Mouse (Mus musculus): Measurements from ENCODE around the gene Tsku. TPM values are rescaled to one million over a fixed set of nuclear protein-coding genes. Genes with fewer than 3 reads are reported as not detected.

The Tsku gene
- polyA plus RNA-seq, 1 experiment = 1.7 TPM

DNA sequence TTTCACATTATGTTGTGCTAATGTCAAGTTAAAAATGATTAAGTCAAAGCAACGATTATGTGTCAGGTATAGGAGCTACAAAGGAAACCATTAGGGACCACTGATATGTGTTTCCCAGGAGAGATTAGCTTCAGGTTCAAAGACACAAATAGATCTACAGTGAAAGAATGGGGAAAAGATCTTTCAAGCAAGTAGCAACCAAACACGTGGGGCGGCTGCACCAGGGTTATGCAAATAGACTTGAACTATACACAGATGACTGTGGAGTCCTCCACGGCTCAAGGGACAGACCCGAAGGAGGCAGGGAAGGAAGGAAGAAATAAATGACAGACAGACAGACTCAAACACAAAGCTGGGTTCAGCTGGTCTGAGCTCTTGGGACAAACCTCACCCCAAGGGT, 16.1 kb upstream of the Tsku start:
- TF ChIP-seq POLR2A (IDR thresholded peaks at IDR 0.05; ENCODE audit: borderline replicate concordance, insufficient read depth, low read length) = no peak
- no peak for TF ChIP-seq CTCF (IDR thresholded peaks at IDR 0.05; ENCODE audit: borderline replicate concordance, insufficient read depth, low read depth, low read length)
- DNase-seq = no peak
- H3K4me3 ChIP-seq (replicated peaks; ENCODE audit: insufficient read depth, low read depth, low read length) = no peak overlapping the region
- H3K27me3 ChIP-seq (ENCODE audit: control insufficient read depth, insufficient read depth, low read length) = no peaks in the 10 kb centered on the region
- 68% methylated on average over 5 of the region's 5 CpGs for WGBS
- H3K4me1 ChIP-seq (ENCODE audit: control insufficient read depth, insufficient read depth, low read length) = no peaks in the 10 kb centered on the region
- H3K27ac ChIP-seq (ENCODE audit: insufficient read depth, low read length) = no peak overlapping the region

GRCm38 (mm10) chr7:98371161-98371560, 10.0 kb upstream of the Tsku start:
- H3K4me3 ChIP-seq (replicated peaks; ENCODE audit: insufficient read depth, low read depth, low read length) = no peak overlapping the region
- no peaks in the 10 kb centered on the region for H3K27me3 ChIP-seq (ENCODE audit: control insufficient read depth, insufficient read depth, low read length)
- 47% methylated on average over 4 of the region's 4 CpGs for WGBS
- H3K4me1 ChIP-seq (ENCODE audit: control insufficient read depth, insufficient read depth, low read length) = no peaks in the 10 kb centered on the region
- no peak for DNase-seq
- H3K27ac ChIP-seq (ENCODE audit: insufficient read depth, low read length) = no peak overlapping the region
- TF ChIP-seq POLR2A (IDR thresholded peaks at IDR 0.05; ENCODE audit: borderline replicate concordance, insufficient read depth, low read length) = no peak
- TF ChIP-seq CTCF (IDR thresholded peaks at IDR 0.05; ENCODE audit: borderline replicate concordance, insufficient read depth, low read depth, low read length) = no peak

GRCm38 (mm10) chr7:98369762-98370369, 8.7 kb upstream of the Tsku start:
- Histone ChIP-seq H3K4me1 (ENCODE audit: control insufficient read depth, insufficient read depth, low read length) (no peaks in the 10 kb centered on the region), H3K4me3 (replicated peaks; ENCODE audit: insufficient read depth, low read depth, low read length) (no peak overlapping the region), H3K27ac (ENCODE audit: insufficient read depth, low read length) (no peak overlapping the region), H3K27me3 (ENCODE audit: control insufficient read depth, insufficient read depth, low read length) (no peaks in the 10 kb centered on the region)
- no peak for DNase-seq
- 79% methylated on average over 10 of the region's 10 CpGs for WGBS
- TF ChIP-seq CTCF (IDR thresholded peaks at IDR 0.05; ENCODE audit: borderline replicate concordance, insufficient read depth, low read depth, low read length) (no peak), POLR2A (IDR thresholded peaks at IDR 0.05; ENCODE audit: borderline replicate concordance, insufficient read depth, low read length) (no peak)

DNA sequence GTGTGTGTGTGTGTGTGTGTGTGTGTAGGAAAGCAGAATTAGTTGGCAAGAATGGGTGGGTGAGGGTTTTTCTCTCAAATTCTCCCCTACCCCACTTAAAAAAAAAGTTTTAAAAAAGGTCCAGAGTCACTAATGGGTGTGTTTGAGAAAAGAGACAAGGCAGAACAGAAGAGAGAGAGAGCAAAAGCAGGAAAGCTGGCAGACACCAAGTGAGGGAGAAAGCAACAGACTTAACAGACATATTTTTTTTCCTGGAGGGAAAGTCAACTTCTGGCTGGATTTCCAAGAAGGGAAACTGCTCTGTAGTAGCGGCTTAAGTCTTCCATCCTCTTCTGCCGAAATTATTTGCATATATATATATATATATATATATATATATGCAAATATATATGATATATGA, 534 bp upstream of the Tsku start:
- H3K27me3 ChIP-seq (ENCODE audit: control insufficient read depth, insufficient read depth, low read length) = no peaks in the 10 kb centered on the region
- peak overlapping the region; percentile 50 for H3K4me3 ChIP-seq (replicated peaks; ENCODE audit: insufficient read depth, low read depth, low read length)
- no peak overlapping the region for H3K27ac ChIP-seq (ENCODE audit: insufficient read depth, low read length)
- 48% methylated on average over 2 of the region's 2 CpGs for WGBS
- DNase-seq = no peak
- no peaks in the 10 kb centered on the region for H3K4me1 ChIP-seq (ENCODE audit: control insufficient read depth, insufficient read depth, low read length)
- TF ChIP-seq POLR2A (IDR thresholded peaks at IDR 0.05; ENCODE audit: borderline replicate concordance, insufficient read depth, low read length) (no peak), CTCF (IDR thresholded peaks at IDR 0.05; ENCODE audit: borderline replicate concordance, insufficient read depth, low read depth, low read length) (no peak)

GRCm38 (mm10) chr7:98360621-98360990, 522 bp downstream of the Tsku start:
- H3K4me3 ChIP-seq (replicated peaks; ENCODE audit: insufficient read depth, low read depth, low read length) = peak overlapping the region; percentile 50
- TF ChIP-seq CTCF (IDR thresholded peaks at IDR 0.05; ENCODE audit: borderline replicate concordance, insufficient read depth, low read depth, low read length) = no peak
- no peak for TF ChIP-seq POLR2A (IDR thresholded peaks at IDR 0.05; ENCODE audit: borderline replicate concordance, insufficient read depth, low read length)
- H3K27ac ChIP-seq (ENCODE audit: insufficient read depth, low read length) = no peak overlapping the region
- H3K4me1 ChIP-seq (ENCODE audit: control insufficient read depth, insufficient read depth, low read length) = no peaks in the 10 kb centered on the region
- DNase-seq = peak in 1 of 2 experiments; percentile 21
- WGBS = under 1% methylated on average over 20 of the region's 20 CpGs
- H3K27me3 ChIP-seq (ENCODE audit: control insufficient read depth, insufficient read depth, low read length) = no peaks in the 10 kb centered on the region

GRCm38 (mm10) chr7:98359951-98360620, 1.0 kb downstream of the Tsku start:
- no peaks in the 10 kb centered on the region for H3K4me1 ChIP-seq (ENCODE audit: control insufficient read depth, insufficient read depth, low read length)
- DNase-seq = peak in 1 of 2 experiments; percentile 32
- 2% methylated on average over 33 of the region's 33 CpGs for WGBS
- TF ChIP-seq POLR2A (IDR thresholded peaks at IDR 0.05; ENCODE audit: borderline replicate concordance, insufficient read depth, low read length) (no peak), CTCF (IDR thresholded peaks at IDR 0.05; ENCODE audit: borderline replicate concordance, insufficient read depth, low read depth, low read length) (no peak)
- H3K27me3 ChIP-seq (ENCODE audit: control insufficient read depth, insufficient read depth, low read length) = no peaks in the 10 kb centered on the region
- peak overlapping the region; percentile 50 for H3K4me3 ChIP-seq (replicated peaks; ENCODE audit: insufficient read depth, low read depth, low read length)
- H3K27ac ChIP-seq (ENCODE audit: insufficient read depth, low read length) = no peak overlapping the region

- Histone ChIP-seq H3K27ac (ENCODE audit: insufficient read depth, low read length) (no peak overlapping the region), H3K27me3 (ENCODE audit: control insufficient read depth, insufficient read depth, low read length) (no peaks in the 10 kb centered on the region), H3K4me3 (replicated peaks; ENCODE audit: insufficient read depth, low read depth, low read length) (no peak overlapping the region), H3K4me1 (ENCODE audit: control insufficient read depth, insufficient read depth, low read length) (no peaks in the 10 kb centered on the region)
- no peak for DNase-seq
- TF ChIP-seq CTCF (IDR thresholded peaks at IDR 0.05; ENCODE audit: borderline replicate concordance, insufficient read depth, low read depth, low read length) = no peak
- no peak for TF ChIP-seq POLR2A (IDR thresholded peaks at IDR 0.05; ENCODE audit: borderline replicate concordance, insufficient read depth, low read length)
- 70% methylated on average over 1 of the region's 1 CpGs for WGBS
These were observed 3.1 kb downstream of the Tsku start for GRCm38 (mm10) chr7:98358016-98358415.

DNA sequence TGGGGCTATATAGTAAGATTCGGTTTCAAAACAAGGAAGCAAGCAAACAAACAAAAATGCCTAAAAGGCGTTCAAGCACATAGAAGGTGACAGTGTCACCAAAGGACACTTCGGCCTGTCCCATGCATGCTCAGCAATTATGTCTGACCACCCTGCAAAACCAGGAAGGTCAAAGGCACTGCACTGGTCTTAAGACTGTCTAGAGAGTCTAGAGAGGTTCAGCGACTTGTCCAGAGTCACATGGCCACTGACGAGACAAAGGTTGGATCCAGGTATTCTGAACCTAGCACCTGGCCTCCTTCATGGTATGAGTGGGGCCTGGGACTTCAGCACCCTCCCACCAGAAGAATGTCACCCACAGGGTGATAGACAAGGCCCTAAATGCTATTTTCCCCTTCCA, 3.8 kb downstream of the Tsku start:
- no peak for DNase-seq
- no peak overlapping the region for H3K27ac ChIP-seq (ENCODE audit: insufficient read depth, low read length)
- no peak overlapping the region for H3K4me3 ChIP-seq (replicated peaks; ENCODE audit: insufficient read depth, low read depth, low read length)
- WGBS = 92% methylated on average over 5 of the region's 5 CpGs
- H3K4me1 ChIP-seq (ENCODE audit: control insufficient read depth, insufficient read depth, low read length) = no peaks in the 10 kb centered on the region
- no peaks in the 10 kb centered on the region for H3K27me3 ChIP-seq (ENCODE audit: control insufficient read depth, insufficient read depth, low read length)
- TF ChIP-seq POLR2A (IDR thresholded peaks at IDR 0.05; ENCODE audit: borderline replicate concordance, insufficient read depth, low read length) (no peak), CTCF (IDR thresholded peaks at IDR 0.05; ENCODE audit: borderline replicate concordance, insufficient read depth, low read depth, low read length) (no peak)
